Comparison of ENCODE assay signal across 12 mouse cellular contexts in the genomic region with DNA sequence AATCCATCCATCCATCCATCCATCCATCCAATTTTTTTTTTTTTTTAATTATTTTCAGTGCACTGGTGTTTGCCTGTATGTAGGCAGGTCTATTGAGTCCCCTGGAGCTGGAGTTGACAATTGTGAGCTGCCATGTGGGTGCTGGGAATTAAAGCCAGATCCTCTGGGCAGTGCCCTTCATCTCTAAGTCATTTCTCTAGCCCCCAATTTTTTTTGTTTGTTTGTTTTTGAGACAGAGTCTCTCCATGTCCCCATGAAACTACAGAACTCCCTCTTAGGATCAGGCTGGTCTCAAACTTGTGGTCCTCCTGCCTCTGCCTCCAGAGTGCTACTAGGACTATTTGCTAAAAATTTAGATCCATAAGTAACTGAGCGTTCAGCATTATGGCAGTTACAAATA. TPM values are rescaled to one million over a fixed set of nuclear protein-coding genes. Genes with fewer than 3 reads are reported as not detected.
A peak's percentile ranks its signal among the peaks of the same experiment; 100 is the strongest.
DNase-seq lines count a peak whose midpoint lies in the region; ATAC-seq and TF ChIP-seq lines count a peak whose summit lies in the region.
"Had no signal": no experiment of that assay in that cellular context is flagged by ENCODE, and none has a peak within 500 bp of the region (broad histone marks: within the 10 kb centered on the region; RNA-seq: fewer than 3 reads in every experiment).

No protein-coding gene starts in this region.

- ATAC-seq in heart, embryonic 16.5 days (replicated peaks; ENCODE audit: extremely low read depth, insufficient read depth, low FRiP score): no peak
- no peak for ATAC-seq in embryonic facial prominence, embryonic 15.5 days (ENCODE audit: insufficient number of reproducible peaks, low FRiP score, low TSS enrichment, low read depth)
- ATAC-seq in intestine, embryonic 14.5 days (replicated peaks; ENCODE audit: low FRiP score, low TSS enrichment, low read depth): no peak
- ATAC-seq in midbrain, embryonic 15.5 days (replicated peaks): no peak

- H3K4me2 ChIP-seq in heart, embryonic 16.5 days (ENCODE audit: low read depth, low read length): peak overlapping the region; percentile 84
- peak overlapping the region; percentile 62 for H3K4me2 ChIP-seq in embryonic facial prominence, embryonic 15.5 days (replicated peaks)
- peak overlapping the region; percentile 53 for H3K4me2 ChIP-seq in intestine, embryonic 14.5 days (ENCODE audit: low read length)
- peak overlapping the region; percentile 63 for H3K4me2 ChIP-seq in midbrain, embryonic 15.5 days

- intact Hi-C loops in heart, adult 2 months (cut with DNase I): no loop called here
- intact Hi-C loops in left cerebral cortex, postnatal 14 days (cut with DNase I): no loop called here
- intact Hi-C loops in left cerebral cortex, postnatal 36 days (cut with DNase I): no loop called here

- H3K27me3 ChIP-seq in heart, embryonic 16.5 days (ENCODE audit: control insufficient read depth, insufficient read depth, low read length): no peaks in the 10 kb centered on the region
- no peaks in the 10 kb centered on the region for H3K27me3 ChIP-seq in heart, adult 2 months (ENCODE audit: control insufficient read depth, insufficient read depth, low read length)
- H3K27me3 ChIP-seq in embryonic facial prominence, embryonic 15.5 days: no peaks in the 10 kb centered on the region
- H3K27me3 ChIP-seq in intestine, embryonic 14.5 days (replicated peaks; ENCODE audit: control insufficient read depth, insufficient read depth, low read length): no peaks in the 10 kb centered on the region
- no peaks in the 10 kb centered on the region for H3K27me3 ChIP-seq in midbrain, embryonic 15.5 days (replicated peaks)

- H3K27ac ChIP-seq in heart, embryonic 16.5 days (ENCODE audit: low read length): no peak overlapping the region
- no peak overlapping the region; the same call in 1 of the 2 replicates for H3K27ac ChIP-seq in heart, adult 2 months
- no peak overlapping the region for H3K27ac ChIP-seq in embryonic facial prominence, embryonic 15.5 days (replicated peaks)
- no peak overlapping the region for H3K27ac ChIP-seq in intestine, embryonic 14.5 days (ENCODE audit: low read depth)
- peak overlapping the region; percentile 96 for H3K27ac ChIP-seq in midbrain, embryonic 15.5 days

- no peaks in the 10 kb centered on the region for H3K79me2 ChIP-seq in heart, adult 2 months (replicated peaks; ENCODE audit: control insufficient read depth, insufficient read depth, low read length)

- no peak for TF ChIP-seq POLR2A in heart, adult 2 months (IDR thresholded peaks at IDR 0.05; ENCODE audit: insufficient read depth, low read depth, low read length)

- H3K9ac ChIP-seq in heart, embryonic 16.5 days (ENCODE audit: low read length): peak overlapping the region; percentile 80
- H3K9ac ChIP-seq in heart, adult 2 months (ENCODE audit: low read depth, low read length): no peak overlapping the region
- no peak overlapping the region for H3K9ac ChIP-seq in embryonic facial prominence, embryonic 15.5 days
- H3K9ac ChIP-seq in intestine, embryonic 14.5 days (ENCODE audit: low read length): no peak overlapping the region
- peak overlapping the region; percentile 69; the same call in 1 of the 2 replicates for H3K9ac ChIP-seq in midbrain, embryonic 15.5 days

- H3K9me3 ChIP-seq in heart, embryonic 16.5 days (replicated peaks; ENCODE audit: control insufficient read depth, low read length): no peaks in the 10 kb centered on the region
- H3K9me3 ChIP-seq in embryonic facial prominence, embryonic 15.5 days (replicated peaks): no peaks in the 10 kb centered on the region
- no peaks in the 10 kb centered on the region for H3K9me3 ChIP-seq in intestine, embryonic 14.5 days (ENCODE audit: control insufficient read depth, low read length)
- no peaks in the 10 kb centered on the region for H3K9me3 ChIP-seq in midbrain, embryonic 15.5 days

- H3K4me1 ChIP-seq in heart, embryonic 16.5 days (ENCODE audit: control insufficient read depth, insufficient read depth, low read length): peaks cover 14% of the 10 kb centered on the region
- H3K4me1 ChIP-seq in heart, adult 2 months (ENCODE audit: control insufficient read depth, insufficient read depth, low read length): peaks cover 2% of the 10 kb centered on the region; the same call in 1 of the 2 replicates
- peaks cover 16% of the 10 kb centered on the region for H3K4me1 ChIP-seq in embryonic facial prominence, embryonic 15.5 days
- H3K4me1 ChIP-seq in intestine, embryonic 14.5 days (replicated peaks; ENCODE audit: control insufficient read depth, insufficient read depth, low read length): peaks cover 11% of the 10 kb centered on the region
- peaks cover 28% of the 10 kb centered on the region for H3K4me1 ChIP-seq in midbrain, embryonic 15.5 days

- no peaks in the 10 kb centered on the region for H3K36me3 ChIP-seq in heart, embryonic 16.5 days (ENCODE audit: control insufficient read depth, insufficient read depth)
- H3K36me3 ChIP-seq in heart, adult 2 months (ENCODE audit: control insufficient read depth, insufficient read depth, low read length): no peaks in the 10 kb centered on the region
- H3K36me3 ChIP-seq in embryonic facial prominence, embryonic 15.5 days: no peaks in the 10 kb centered on the region
- no peaks in the 10 kb centered on the region for H3K36me3 ChIP-seq in intestine, embryonic 14.5 days (ENCODE audit: control insufficient read depth, insufficient read depth, low read length)
- H3K36me3 ChIP-seq in midbrain, embryonic 15.5 days (replicated peaks): no peaks in the 10 kb centered on the region

- no peak for TF ChIP-seq EP300 in heart, adult 2 months (IDR thresholded peaks at IDR 0.05; ENCODE audit: insufficient read depth, low read depth, low read length)

- TF ChIP-seq CTCF in heart, adult 2 months (IDR thresholded peaks at IDR 0.05): no peak

- WGBS in heart, embryonic 16.5 days: 100% methylated on average over 1 of the region's 1 CpGs
- WGBS in heart, adult 2 months: 98% methylated on average over 1 of the region's 1 CpGs
- 79% methylated on average over 1 of the region's 1 CpGs for WGBS in embryonic facial prominence, embryonic 15.5 days
- 100% methylated on average over 1 of the region's 1 CpGs for WGBS in intestine, embryonic 14.5 days
- 92% methylated on average over 1 of the region's 1 CpGs for WGBS in midbrain, embryonic 15.5 days

- no peak for DNase-seq in heart, adult 2 months
- DNase-seq in intestine, embryonic 14.5 days (ENCODE audit: low spot score): no peak
- no peak for DNase-seq in left cerebral cortex, postnatal 14 days (ENCODE audit: low spot score in 2 of 2)
- no peak for DNase-seq in cerebellum, adult 8-10 months
- no peak for DNase-seq in left cerebral cortex, postnatal 36 days (ENCODE audit: low spot score in 2 of 2)

- no peak overlapping the region for H3K4me3 ChIP-seq in heart, embryonic 16.5 days (ENCODE audit: low read length)
- H3K4me3 ChIP-seq in heart, adult 2 months: no peak overlapping the region
- H3K4me3 ChIP-seq in embryonic facial prominence, embryonic 15.5 days (replicated peaks): no peak overlapping the region; the same call in 1 of the 2 replicates
- H3K4me3 ChIP-seq in intestine, embryonic 14.5 days (ENCODE audit: low read depth, low read length): no peak overlapping the region
- H3K4me3 ChIP-seq in midbrain, embryonic 15.5 days: peak overlapping the region; percentile 40

RNA-seq across cellular contexts. Expression of a gene that starts 4.9 kb away (rescaled TPM):
- polyA plus RNA-seq in heart, embryonic 16.5 days (2015; fragmentation: Nextera tagmentation; extraction: Ambion mirVana): 229 and 252 TPM in 2 replicates
- total RNA-seq in heart, adult 2 months (2021): 100 to 1,000 TPM; 110 to 114 TPM
- polyA plus RNA-seq in heart, adult 2 months (2012; rRNA removed): 56.3 and 103 TPM in 2 replicates
- polyA plus RNA-seq in embryonic facial prominence, embryonic 15.5 days (2015; fragmentation: Nextera tagmentation; extraction: Ambion mirVana): 400 and 410 TPM in 2 replicates
- polyA plus RNA-seq in intestine, embryonic 14.5 days (2014; fragmentation: Nextera tagmentation; extraction: Ambion mirVana): 411 and 475 TPM in 2 replicates
- 509 and 525 TPM in 2 replicates for polyA plus RNA-seq in midbrain, embryonic 15.5 days (2015; fragmentation: Nextera tagmentation; extraction: Ambion mirVana)
- 100 to 1,000 TPM; 201 to 225 TPM for total RNA-seq in left cerebral cortex, postnatal 14 days (2021)
- total RNA-seq in left cerebral cortex, postnatal 36 days (2021): 100 to 1,000 TPM; 175 to 266 TPM

RNA-seq across cellular contexts. Expression of a gene that starts 17.6 kb away (rescaled TPM):
- polyA plus RNA-seq in heart, embryonic 16.5 days (2015; fragmentation: Nextera tagmentation; extraction: Ambion mirVana): not detected in 2 replicates
- total RNA-seq in heart, adult 2 months (2021): not detected
- 0.29 TPM in 1 of 2 replicates, not detected in the other for polyA plus RNA-seq in heart, adult 2 months (2012; rRNA removed)
- 0.24 and 0.25 TPM in 2 replicates for polyA plus RNA-seq in embryonic facial prominence, embryonic 15.5 days (2015; fragmentation: Nextera tagmentation; extraction: Ambion mirVana)
- polyA plus RNA-seq in intestine, embryonic 14.5 days (2014; fragmentation: Nextera tagmentation; extraction: Ambion mirVana): 0.27 TPM in 2 replicates
- polyA plus RNA-seq in midbrain, embryonic 15.5 days (2015; fragmentation: Nextera tagmentation; extraction: Ambion mirVana): 1.2 and 1.6 TPM in 2 replicates
- not detected for total RNA-seq in left cerebral cortex, postnatal 14 days (2021)
- total RNA-seq in left cerebral cortex, postnatal 36 days (2021): not detected
- total RNA-seq: adrenal gland, adult 18-20 months; CH12.LX; hematopoietic stem cell, adult 5-6 weeks had no signal
- polyA plus RNA-seq: limb, embryonic 11.5 days had no signal

RNA-seq across cellular contexts. Expression of a gene that starts 46.4 kb away (rescaled TPM):
- 264 and 274 TPM in 2 replicates for polyA plus RNA-seq in heart, embryonic 16.5 days (2015; fragmentation: Nextera tagmentation; extraction: Ambion mirVana)
- total RNA-seq in heart, adult 2 months (2021): 100 to 1,000 TPM; 324 to 369 TPM
- polyA plus RNA-seq in heart, adult 2 months (2012; rRNA removed): 64.8 and 153 TPM in 2 replicates
- 284 and 286 TPM in 2 replicates for polyA plus RNA-seq in embryonic facial prominence, embryonic 15.5 days (2015; fragmentation: Nextera tagmentation; extraction: Ambion mirVana)
- 246 and 259 TPM in 2 replicates for polyA plus RNA-seq in intestine, embryonic 14.5 days (2014; fragmentation: Nextera tagmentation; extraction: Ambion mirVana)
- 258 and 266 TPM in 2 replicates for polyA plus RNA-seq in midbrain, embryonic 15.5 days (2015; fragmentation: Nextera tagmentation; extraction: Ambion mirVana)
- total RNA-seq in left cerebral cortex, postnatal 14 days (2021): 100 to 1,000 TPM; 404 to 407 TPM
- total RNA-seq in left cerebral cortex, postnatal 36 days (2021): 100 to 1,000 TPM; 400 to 407 TPM

RNA-seq across cellular contexts. Expression of a gene that starts 59.0 kb away (rescaled TPM):
- 31.1 and 33.4 TPM in 2 replicates for polyA plus RNA-seq in heart, embryonic 16.5 days (2015; fragmentation: Nextera tagmentation; extraction: Ambion mirVana)
- total RNA-seq in heart, adult 2 months (2021): 10 to 100 TPM; 27.6 to 30.4 TPM
- polyA plus RNA-seq in heart, adult 2 months (2012; rRNA removed): 26.0 and 41.4 TPM in 2 replicates
- 27.0 and 28.3 TPM in 2 replicates for polyA plus RNA-seq in embryonic facial prominence, embryonic 15.5 days (2015; fragmentation: Nextera tagmentation; extraction: Ambion mirVana)
- 21.6 and 24.8 TPM in 2 replicates for polyA plus RNA-seq in intestine, embryonic 14.5 days (2014; fragmentation: Nextera tagmentation; extraction: Ambion mirVana)
- 28.1 and 29.5 TPM in 2 replicates for polyA plus RNA-seq in midbrain, embryonic 15.5 days (2015; fragmentation: Nextera tagmentation; extraction: Ambion mirVana)
- 10 to 100 TPM; 25.5 to 25.8 TPM for total RNA-seq in left cerebral cortex, postnatal 14 days (2021)
- total RNA-seq in left cerebral cortex, postnatal 36 days (2021): 10 to 100 TPM; 27.8 to 28.7 TPM

Comparison
In these comparisons a context has a peak if more than half of its experiments do, and no peak if none do; other contexts are left out.
1. H3K9ac ChIP-seq: peak in heart, embryonic 16.5 days (single experiment) and midbrain, embryonic 15.5 days (single experiment); none in heart, adult 2 months (single experiment), embryonic facial prominence, embryonic 15.5 days (single experiment) and intestine, embryonic 14.5 days (single experiment).
2. Peak in every context shown above with its lines, with median percentiles within 50 percentile points of each other: H3K4me2 ChIP-seq.